Mouse (Mus musculus) gonadal fat pad, adult 2 months (tissue): ENCODE data around the gene Tmem141. TPM values are rescaled to one million over a fixed set of nuclear protein-coding genes. Genes with fewer than 3 reads are reported as not detected.

Experiments
- DNase-seq: peaks from one replicate; pipeline ENCODE4 v3.0.0-alpha.2; 2012; ENCODE audit warnings: low read depth
- polyA plus RNA-seq: library from polyadenylated mRNA; depleted of rRNA; stranded (reverse); fragments of >200 nt; gene quantifications from 2 replicates; pipeline ENCODE4 v1.2.3, GENCODE M21; 2012; rRNA removed

Tmem141 gene
- 72.5 and 74.2 TPM in 2 replicates for polyA plus RNA-seq

DNA sequence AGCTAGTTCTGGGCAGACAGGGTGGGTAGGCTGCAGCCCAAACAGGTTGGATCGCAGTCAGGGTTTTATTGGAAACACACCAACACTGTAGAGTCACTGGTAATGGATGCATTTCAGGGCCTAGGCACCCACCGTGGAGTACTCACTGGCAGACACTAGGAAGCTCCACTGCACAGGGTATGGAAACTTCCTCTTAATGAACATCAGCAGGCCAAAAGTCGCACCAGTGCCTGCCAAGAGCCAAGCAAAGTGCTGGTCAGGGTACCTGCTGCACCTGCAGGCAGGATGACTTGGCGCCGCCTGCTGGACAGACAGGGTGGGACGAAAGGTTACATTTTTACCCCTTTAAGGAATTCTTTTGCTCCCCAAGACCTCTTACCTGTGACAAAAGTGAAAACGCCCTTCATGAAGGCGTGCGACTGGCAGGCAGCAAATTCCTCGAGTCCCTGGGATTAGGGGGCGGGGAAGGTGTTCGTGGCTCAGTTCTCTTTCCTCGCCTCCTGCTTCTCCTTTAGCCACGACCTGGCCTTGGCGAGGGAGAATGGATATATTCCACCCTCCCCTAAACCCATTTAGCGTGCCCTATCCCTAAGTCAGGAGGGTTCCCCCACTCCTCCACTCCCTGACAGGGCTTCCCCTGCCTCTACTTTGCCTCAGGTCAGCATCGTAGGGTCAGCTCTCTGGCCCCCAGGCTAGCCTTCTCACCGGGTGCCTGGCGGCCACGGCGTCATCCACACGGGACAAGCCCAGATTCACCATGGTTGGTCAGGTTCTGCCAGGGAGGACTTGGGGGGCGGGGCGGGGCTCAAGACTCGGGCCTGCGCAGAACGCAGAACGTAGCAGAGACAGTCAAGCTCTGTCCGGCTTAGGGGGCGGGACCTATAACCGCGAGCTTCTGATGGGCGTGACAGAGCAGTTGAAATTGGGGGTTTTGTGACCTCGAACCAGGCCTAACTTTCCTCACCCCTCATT lies at the start of gene Tmem141:
TSS of gene Tmem141 (minus strand) at position 777 of the 972 bp plus-strand sequence.
- DNase-seq = no peak

DNA sequence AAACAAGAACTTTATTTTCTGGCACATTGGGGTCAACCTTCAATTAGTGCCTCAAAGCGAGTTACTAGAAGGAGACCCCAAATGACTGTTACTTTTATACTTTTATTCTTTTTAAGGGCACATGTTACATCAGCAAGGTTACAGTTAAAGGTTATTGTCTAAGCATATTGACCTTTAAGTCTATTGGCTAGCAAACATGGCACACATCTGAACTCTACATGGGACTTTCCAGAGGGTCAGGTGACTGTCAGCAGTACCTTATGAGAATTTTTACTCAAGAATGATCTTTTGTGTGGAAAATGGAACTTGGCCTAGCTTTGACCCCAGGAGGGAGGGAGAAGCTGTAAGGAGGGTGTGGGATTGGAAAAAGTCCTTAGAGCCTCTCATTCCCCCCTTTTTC lies 44.7 kb upstream of the Tmem141 start:
- DNase-seq = no peak

DNA sequence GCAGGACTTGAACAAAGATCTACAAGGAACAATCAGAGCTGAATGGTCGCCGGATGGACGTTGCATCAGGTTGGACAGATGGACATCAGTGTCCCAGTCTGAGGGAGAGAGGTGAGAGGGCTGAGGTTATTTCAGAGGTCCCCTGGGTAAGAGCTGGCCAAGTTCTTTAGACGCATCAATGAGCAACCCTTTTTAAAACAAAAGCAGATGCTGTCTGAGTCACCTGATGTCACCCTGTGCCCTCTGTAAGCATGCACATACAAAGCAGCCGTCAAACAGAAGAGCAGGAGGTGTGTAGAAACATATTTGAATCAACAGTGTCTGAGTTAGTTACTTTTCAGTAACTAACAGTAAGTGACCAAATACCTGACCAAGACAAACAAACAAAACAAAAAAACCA lies 42.3 kb upstream of the Tmem141 start:
- no peak for DNase-seq

DNA sequence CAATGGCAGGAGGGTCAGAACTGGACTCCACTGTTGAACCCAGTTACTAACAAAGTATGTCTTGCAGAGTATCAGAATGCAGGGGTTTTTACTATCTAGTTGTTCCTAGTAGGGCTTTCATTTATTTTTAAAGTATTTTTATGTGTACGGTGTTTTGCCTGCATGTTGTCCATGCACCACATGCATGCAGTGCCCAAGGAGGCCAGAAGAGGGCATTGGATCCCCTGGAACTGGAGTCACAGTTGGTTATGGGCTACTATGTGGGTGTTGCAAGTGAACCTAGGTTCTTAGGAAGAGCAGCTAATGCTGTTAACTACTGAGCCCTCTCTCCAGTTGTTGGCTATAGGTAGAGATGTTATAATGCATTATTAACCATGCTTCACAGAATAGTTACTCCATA lies 41.7 kb upstream of the Tmem141 start:
- no peak for DNase-seq

DNA sequence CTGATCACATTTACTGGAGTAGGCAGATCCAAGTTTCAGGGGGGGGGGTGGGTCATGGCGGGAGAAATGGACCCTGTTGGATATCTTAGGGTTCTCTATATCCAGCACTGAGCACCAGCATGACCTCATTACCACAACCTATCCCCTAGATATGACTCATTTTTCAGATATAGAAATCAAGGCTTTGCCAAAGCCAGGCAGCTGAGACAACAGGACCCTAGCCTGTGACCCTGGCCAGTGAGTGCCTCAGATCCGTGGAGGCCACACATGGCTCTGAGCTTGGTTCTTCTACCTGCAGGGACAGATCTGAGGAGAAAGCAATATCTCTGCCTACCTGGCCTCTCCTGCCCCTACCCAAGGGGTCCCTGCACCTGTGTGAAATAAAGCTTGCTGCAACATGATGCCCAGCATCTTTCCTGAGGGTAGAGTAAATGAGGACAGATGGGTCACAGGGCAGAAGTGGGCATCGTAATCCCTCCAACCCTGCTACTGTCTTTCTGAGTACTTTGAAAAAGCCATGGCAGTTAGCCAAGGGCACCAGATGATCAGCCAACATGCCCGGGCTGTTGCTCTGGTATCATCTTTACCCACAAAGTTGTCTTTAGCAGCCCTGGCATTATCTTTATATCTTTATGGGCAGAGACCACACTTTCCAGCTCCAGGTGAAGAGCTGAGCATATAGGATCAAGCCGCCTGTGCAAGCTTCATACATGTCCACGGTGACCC lies 39.6 kb upstream of the Tmem141 start:
- DNase-seq = no peak

DNA sequence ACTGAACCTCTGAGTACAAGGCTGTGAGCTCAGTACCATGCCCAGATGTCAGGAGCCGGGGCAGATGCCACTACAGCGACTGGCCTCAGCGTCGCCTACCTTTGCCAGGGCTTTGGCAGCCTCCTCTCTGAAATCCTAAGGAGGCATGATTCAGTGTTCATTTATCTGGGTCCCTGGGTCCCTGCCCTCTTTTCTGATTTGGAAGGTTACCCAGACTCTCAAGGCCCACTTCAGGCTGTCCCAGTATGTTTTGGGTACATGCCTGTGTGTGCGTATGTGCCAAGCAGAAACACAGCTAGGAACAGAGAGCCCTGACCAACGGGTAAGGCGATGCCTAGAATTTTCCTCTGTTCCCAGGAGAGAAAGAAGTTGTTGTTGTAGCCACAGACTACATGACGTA lies 38.5 kb upstream of the Tmem141 start:
- DNase-seq = no peak

DNA sequence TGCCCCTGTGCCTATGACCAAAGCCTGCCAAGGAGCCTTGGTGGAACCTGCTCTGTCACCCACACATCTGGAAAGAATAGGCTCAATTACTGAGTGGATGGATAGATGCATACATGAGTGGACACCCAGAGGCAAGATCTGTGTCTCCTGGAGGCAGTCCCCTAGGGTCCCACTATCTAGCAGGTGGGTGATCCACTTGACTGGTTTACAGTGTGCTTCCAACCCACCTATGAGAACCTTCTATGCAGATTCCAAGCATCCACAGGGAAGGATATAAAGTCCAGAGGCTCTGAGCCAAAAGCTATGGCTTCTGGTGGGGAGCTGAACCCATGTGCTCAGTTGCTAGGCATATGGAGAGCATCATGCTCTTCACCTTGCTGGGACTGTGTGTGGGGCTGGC lies 35.8 kb upstream of the Tmem141 start, which contains the start of gene Lcn5:
TSS of gene Lcn5 (plus strand) at position 301 of the 400 bp plus-strand sequence.
- no peak for DNase-seq

DNA sequence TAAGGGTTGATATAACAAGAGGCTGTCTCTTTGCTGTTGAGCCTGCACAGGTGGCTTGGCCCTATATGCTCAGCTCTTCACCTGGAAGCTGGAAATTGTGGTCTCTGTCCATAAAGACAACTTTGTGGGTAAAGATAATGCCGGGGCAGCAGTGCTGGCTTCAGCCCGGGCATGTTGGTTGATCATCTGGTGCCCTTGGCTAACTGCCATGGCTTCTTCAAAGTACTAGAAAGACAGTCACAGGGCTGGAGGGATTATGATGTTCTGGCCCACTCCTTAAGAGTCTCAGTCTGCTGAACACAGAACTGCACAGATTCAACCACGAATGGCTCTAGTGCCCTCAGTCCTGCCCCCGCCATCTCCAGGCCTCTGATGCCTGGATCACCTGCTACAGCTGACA lies 35.4 kb upstream of the Tmem141 start:
- no peak for DNase-seq

DNA sequence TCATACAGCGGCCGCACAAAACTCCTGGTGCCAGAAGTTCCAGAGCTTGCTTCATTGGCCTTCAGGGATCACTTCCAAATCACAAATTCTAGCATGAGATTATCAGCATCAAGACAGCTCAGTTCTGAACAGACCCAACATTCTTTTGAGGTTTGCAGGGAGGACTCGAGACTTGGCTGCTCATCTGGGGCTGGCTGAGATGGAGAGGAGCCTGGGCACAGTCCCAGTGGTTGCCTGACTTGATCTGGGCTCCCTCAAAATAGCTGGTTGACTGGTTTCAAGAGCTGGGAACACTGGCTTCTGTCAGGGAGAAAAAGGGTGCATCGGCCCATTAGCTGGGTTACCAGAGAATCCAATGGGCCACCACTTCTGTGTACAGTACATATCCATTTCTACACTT lies 34.9 kb upstream of the Tmem141 start:
- DNase-seq = no peak

DNA sequence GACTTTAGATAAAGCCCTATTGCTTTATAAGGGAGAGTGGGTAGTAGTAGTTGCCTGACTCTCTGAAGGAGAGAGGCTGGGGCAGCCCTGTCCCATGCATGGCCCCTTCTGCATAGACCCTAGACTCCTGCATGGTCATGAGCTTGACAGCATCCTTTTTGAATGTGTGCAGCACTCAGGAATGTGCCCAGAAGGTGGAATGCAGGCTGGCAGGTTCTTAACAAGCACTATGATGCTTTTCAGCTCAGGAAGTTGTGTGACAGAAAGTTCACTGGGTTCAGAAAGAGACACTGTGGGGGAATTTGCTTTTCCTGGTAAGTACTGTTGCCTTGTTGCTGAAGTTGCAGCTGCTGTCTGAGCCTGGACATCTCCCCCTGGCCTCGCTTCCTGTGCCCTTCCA lies 32.7 kb upstream of the Tmem141 start:
- no peak for DNase-seq

DNA sequence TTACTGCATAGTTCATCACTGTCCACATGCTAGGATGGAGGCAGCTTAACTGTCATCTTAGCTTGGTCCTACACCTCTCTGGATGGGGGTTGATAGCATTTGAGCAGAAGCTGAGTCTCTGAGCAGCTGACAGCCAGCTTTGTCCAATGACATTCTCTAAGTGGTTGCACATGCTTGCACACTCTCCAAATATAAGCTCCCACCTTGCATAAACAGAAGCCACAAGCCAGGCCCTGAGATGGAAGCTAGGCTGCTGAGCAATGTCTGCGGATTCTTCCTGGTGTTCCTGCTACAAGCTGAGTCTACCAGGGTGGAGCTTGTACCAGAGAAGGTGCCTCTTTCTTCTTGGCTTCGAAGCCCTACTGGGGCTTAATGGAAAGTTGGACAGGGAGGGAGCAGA lies 31.1 kb upstream of the Tmem141 start, which contains the start of gene Lcn8:
TSS of gene Lcn8 (plus strand) at position 219 of the 400 bp plus-strand sequence.
- no peak for DNase-seq

DNA sequence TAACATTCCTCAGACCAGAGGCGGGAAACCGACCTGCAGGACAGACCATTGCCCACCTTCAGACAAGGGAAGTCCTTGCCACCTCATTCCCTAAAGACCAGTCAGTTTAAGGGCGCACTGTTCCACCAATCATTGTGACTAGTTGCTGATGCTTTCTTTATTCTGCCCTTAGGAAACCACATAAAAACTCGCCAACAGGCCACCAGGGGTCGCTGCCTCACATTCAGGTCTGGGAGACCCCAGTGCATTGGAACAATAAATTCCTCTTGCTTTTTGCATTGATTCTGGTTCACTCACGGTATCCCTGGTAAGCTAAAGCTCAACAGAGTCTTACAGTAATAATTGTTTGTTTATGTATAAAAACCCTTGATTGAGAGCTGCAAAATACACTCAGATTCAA lies 18.1 kb upstream of the Tmem141 start:
- no peak for DNase-seq

DNA sequence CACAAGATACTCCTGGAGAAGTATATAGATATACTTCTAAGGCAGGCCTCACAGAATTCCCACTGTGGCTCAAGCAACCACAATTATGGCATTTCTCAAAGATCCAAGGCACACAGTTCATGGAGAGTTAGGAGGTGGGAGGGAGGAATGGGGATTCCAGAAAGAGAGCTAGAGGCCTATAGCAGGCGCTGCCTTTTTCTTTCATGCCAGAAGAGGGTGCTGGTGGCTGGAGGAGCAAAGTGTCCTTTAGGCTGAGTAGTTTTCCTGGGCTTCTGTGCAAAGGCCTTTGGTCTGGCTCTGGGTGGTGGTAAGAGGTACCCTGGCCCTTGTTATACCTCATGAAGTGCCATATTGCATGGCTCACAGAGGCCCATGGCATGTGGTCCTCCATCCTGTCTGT lies 12.2 kb upstream of the Tmem141 start:
- DNase-seq = no peak

DNA sequence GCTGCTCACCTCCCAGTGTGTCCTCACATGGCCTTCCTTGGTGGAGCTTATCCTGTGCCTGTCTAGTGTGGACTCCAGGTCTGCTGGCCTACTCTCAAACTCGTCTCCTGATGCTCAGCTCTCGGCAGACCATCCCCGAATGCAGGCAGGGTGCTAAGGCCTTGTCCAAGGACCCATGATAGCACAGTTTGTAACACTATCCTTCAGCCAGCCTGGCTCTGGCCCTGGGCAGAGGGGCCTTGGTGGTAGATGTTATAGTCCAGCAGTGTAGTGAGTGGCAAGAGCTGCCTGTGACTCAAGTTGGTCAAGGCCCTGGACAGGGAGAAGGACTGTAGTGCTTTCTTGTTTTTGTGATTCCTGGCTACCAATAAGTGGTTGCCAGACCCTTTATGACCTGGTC lies 11.8 kb upstream of the Tmem141 start:
- no peak for DNase-seq

DNA sequence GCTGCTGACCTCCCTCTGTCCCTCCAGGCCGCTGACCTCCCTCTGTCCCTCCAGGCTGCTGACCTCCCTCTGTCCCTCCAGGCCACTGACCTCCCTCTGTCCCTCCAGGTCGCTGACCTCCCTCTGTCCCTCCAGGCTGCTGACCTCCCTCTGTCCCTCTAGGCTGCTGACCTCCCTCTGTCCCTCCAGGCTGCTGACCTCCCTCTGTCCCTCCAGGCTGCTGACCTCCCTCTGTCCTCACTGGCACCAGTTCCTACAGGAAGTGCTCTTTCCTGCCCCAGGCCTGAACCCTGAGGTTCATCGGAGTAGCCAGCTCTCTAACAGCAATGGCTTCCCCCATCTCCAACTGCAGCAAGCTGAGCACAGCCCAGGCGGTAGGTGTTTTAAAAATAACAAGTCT lies 6.9 kb upstream of the Tmem141 start:
- no peak for DNase-seq

DNA sequence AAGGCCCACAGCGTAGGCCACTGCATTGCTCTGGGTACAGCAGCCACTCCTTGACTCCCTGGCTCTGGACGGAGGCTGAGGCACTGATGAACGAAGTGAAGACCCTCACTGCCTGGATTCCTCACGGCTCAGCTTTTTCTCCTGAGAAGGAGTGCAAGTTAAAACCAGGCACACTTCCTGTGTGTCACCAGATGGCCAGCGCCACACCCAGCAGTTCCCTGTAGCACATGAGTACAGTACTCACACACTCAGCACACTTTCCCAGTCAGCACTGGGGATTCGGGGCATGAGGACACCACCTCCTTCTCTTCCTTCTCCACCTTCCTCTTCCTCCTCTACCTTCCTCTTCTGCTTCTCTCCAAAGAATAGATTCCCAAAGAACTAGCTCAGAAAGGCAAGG lies 6.0 kb upstream of the Tmem141 start, which contains the start of gene Fcna:
TSS of gene Fcna (minus strand) at position 220 of the 400 bp plus-strand sequence.
- DNase-seq = no peak

DNA sequence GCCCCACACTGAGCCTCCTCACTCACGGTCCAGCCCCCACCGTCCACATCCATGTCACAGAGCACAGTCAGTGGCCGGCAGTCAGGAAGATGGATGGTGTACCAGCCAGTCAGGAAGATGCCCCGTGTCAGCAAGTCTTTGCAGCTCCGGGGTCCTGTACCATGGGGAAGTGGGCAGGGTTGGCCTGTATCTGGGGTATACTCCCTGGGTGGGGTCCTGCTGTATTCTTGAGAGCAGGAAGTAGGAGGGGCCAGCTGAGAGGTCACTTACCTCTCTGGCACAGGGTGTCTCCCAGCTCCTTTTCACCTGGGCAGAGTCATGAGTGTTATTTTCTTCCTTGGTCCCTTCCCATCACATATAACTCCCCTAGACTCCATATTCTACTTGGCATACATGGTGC lies 4.2 kb upstream of the Tmem141 start:
- no peak for DNase-seq

DNA sequence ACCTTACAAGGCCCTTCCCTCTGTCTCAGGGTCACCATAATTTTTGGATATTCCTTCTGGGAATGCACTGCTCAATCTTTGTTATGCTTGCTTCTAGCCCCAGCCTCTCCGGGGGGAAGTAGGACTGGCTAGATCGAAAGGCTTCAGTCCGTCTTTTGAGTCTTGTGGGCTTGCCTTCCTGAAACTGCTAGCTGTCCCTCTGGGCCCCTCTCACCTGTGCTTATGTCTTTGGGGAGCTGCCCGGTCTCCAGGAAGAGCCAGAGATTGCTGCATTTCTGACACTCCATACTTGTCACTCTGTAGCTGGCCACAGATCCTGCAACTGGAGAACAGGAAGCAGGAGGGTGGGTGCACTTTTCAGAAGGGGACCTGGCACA lies 965 bp downstream of the Tmem141 start:
- DNase-seq = no peak

DNA sequence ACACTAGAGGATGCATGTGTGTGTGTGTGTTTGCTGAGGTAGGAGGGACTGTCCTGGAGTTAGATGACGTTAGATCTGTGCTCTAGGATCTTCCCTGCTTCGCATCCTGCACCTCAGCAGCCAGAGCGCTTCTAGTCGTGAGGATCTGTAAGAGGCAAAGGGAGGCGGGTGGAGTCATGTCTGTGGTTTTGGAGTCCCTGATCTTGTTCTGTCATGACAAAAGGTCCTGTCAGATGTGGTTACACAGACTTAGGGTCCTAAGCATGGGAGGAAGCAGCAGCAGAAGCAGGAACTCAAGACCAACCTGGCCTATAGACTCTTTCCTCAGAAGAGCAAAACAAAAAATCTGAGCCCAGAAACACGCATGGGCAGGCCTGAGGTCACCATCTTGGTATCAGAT lies 1.4 kb downstream of the Tmem141 start:
- DNase-seq = no peak

DNA sequence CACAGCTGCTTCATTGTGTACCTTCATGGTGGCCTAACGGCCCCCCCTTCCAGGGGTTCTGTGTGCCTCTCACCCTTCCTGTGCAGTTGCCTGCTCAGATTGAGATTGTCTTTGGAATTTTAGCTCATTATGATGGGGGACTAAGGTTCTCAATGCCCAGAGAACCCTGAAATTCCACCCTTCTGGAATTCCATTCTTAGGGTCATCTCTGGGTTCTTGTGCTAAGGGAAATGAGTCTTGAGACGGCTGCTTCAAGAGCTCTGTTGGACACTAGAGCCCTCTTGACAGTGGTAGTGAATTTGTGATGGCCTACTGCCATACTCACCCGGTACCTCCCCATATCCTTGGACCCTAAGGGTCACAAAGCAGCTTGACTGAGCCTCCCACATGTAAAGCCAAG lies 4.2 kb downstream of the Tmem141 start, which contains the start of gene Ccdc183:
TSS of gene Ccdc183 (minus strand) at position 101 of the 400 bp plus-strand sequence.
- DNase-seq = no peak

DNA sequence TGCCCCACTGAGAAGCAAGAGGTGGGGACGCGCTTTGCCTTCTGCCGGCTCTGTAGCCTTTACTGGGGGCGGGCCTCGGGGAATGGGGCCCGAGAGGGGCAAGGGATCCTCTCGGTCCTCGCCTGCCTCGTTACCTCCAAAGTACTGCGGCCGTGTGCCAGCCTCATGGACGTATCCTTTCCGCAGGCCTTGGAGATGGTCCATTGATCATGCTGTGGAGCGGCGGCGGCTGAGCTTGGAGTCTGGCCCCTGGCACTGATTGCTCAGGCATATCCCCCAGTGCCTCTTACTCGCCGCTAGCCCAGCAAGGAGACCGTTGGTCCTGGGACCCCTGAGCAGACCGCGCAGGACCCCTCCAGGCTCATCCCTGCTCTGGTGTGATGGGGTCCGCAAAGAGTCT lies 5.4 kb downstream of the Tmem141 start:
- no peak for DNase-seq

DNA sequence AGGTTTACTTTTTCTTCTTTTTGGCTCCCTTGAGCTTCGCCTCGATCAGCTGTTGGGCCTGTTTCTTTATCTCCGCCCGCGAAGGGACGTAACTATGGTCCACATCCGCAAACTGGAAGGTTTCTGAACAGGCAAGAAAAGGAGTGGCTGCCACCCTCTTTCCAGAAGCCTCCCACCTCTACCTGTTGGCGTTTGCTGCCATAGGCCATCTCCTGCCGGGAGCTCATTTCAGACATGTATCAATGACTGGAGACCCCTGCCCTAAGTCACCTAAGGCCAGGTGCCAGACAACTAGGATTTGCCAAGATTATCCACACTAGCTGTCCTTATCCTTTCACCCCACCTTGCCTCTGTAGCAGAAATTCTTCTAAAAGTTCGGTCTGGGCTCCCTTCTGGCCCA lies 13.1 kb downstream of the Tmem141 start:
- DNase-seq = no peak
